24 mouse cellular contexts compared by ENCODE assay signal in the genomic region with DNA sequence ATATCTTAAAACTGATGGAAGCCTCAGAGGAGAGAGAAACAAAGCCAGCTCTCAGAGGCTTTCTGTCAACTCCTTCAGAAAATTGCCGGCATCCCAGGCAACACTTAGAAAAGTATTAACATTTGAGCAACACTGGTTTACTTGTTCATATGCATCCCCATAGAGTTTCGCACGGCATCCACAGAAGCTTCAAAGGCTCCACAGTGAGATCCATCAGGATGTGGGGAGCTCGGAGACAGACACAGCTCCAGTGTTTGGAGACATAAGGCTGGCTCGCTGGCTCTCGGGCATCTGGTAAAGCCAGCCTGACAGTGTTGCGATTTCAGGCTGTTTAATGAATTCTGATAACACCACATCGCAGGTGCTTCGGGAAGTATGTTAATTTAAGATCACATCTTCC.
A peak's percentile ranks its signal among the peaks of the same experiment; 100 is the strongest.
DNase-seq lines count a peak whose midpoint lies in the region; ATAC-seq and TF ChIP-seq lines count a peak whose summit lies in the region.
"Had no signal": no experiment of that assay in that cellular context is flagged by ENCODE, and none has a peak within 500 bp of the region (broad histone marks: within the 10 kb centered on the region; RNA-seq: fewer than 3 reads in every experiment).

No protein-coding gene starts in this region.

- peaks cover 5% of the 10 kb centered on the region; the same call in 1 of the 2 replicates for H3K4me1 ChIP-seq in hindbrain, embryonic 16.5 days (ENCODE audit: control insufficient read depth, insufficient read depth, low read depth, low read length)
- peaks cover 2% of the 10 kb centered on the region; the same call in 1 of the 2 replicates for H3K4me1 ChIP-seq in hindbrain, embryonic 12.5 days
- no peaks in the 10 kb centered on the region for H3K4me1 ChIP-seq in midbrain, embryonic 15.5 days
- H3K4me1 ChIP-seq in midbrain, embryonic 13.5 days (replicated peaks): no peaks in the 10 kb centered on the region
- H3K4me1 ChIP-seq: heart, embryonic 10.5 days; heart, embryonic 13.5 days; intestine, embryonic 15.5 days had no signal

- H3K4me2 ChIP-seq in hindbrain, embryonic 16.5 days (ENCODE audit: low read length): no peak overlapping the region
- H3K4me2 ChIP-seq in hindbrain, embryonic 12.5 days (replicated peaks): no peak overlapping the region
- H3K4me2 ChIP-seq in midbrain, embryonic 15.5 days: no peak overlapping the region
- H3K4me2 ChIP-seq in midbrain, embryonic 13.5 days (replicated peaks): no peak overlapping the region
- H3K4me2 ChIP-seq: heart, embryonic 13.5 days; intestine, embryonic 15.5 days had no signal

- H3K4me3 ChIP-seq in hindbrain, embryonic 16.5 days (ENCODE audit: low read length): no peak overlapping the region
- H3K4me3 ChIP-seq in hindbrain, embryonic 12.5 days: no peak overlapping the region
- no peak overlapping the region for H3K4me3 ChIP-seq in midbrain, embryonic 15.5 days
- H3K4me3 ChIP-seq in midbrain, embryonic 13.5 days (replicated peaks): no peak overlapping the region
- H3K4me3 ChIP-seq: gastrocnemius, adult 2 months; heart, embryonic 10.5 days; heart, embryonic 13.5 days; intestine, embryonic 15.5 days had no signal

- no peaks in the 10 kb centered on the region for H3K36me3 ChIP-seq in hindbrain, embryonic 16.5 days (ENCODE audit: control insufficient read depth, insufficient read depth, low read length)
- no peaks in the 10 kb centered on the region for H3K36me3 ChIP-seq in hindbrain, embryonic 12.5 days
- H3K36me3 ChIP-seq in midbrain, embryonic 15.5 days (replicated peaks): no peaks in the 10 kb centered on the region
- no peaks in the 10 kb centered on the region for H3K36me3 ChIP-seq in midbrain, embryonic 13.5 days
- H3K36me3 ChIP-seq: heart, embryonic 10.5 days; heart, embryonic 13.5 days; intestine, embryonic 15.5 days had no signal

- no peaks in the 10 kb centered on the region for H3K27me3 ChIP-seq in hindbrain, embryonic 16.5 days (replicated peaks; ENCODE audit: control insufficient read depth, insufficient read depth, low read length)
- H3K27me3 ChIP-seq in hindbrain, embryonic 12.5 days: no peaks in the 10 kb centered on the region
- H3K27me3 ChIP-seq in midbrain, embryonic 15.5 days (replicated peaks): no peaks in the 10 kb centered on the region
- no peaks in the 10 kb centered on the region for H3K27me3 ChIP-seq in midbrain, embryonic 13.5 days
- H3K27me3 ChIP-seq: heart, embryonic 13.5 days; intestine, embryonic 15.5 days had no signal

- 56% methylated on average over 9 of the region's 9 CpGs for WGBS in hindbrain, embryonic 16.5 days
- 75% methylated on average over 9 of the region's 9 CpGs for WGBS in hindbrain, embryonic 12.5 days
- 61% methylated on average over 9 of the region's 9 CpGs for WGBS in midbrain, embryonic 15.5 days
- WGBS in midbrain, embryonic 13.5 days: 78% methylated on average over 9 of the region's 9 CpGs

- no peak overlapping the region for H3K27ac ChIP-seq in hindbrain, embryonic 16.5 days (ENCODE audit: low read depth, low read length)
- no peak overlapping the region for H3K27ac ChIP-seq in hindbrain, embryonic 12.5 days
- H3K27ac ChIP-seq in midbrain, embryonic 15.5 days: no peak overlapping the region
- no peak overlapping the region for H3K27ac ChIP-seq in midbrain, embryonic 13.5 days
- H3K27ac ChIP-seq: gastrocnemius, adult 2 months; heart, embryonic 10.5 days; heart, embryonic 13.5 days; intestine, embryonic 15.5 days had no signal

- peak; percentile 80 for ATAC-seq in hindbrain, embryonic 16.5 days
- ATAC-seq in hindbrain, embryonic 12.5 days (ENCODE audit: low FRiP score): no peak
- ATAC-seq in midbrain, embryonic 15.5 days (replicated peaks): peak; percentile 66; the same call in 1 of the 2 replicates
- ATAC-seq in midbrain, embryonic 13.5 days: no peak
- ATAC-seq: CD4-positive, CD25-positive, alpha-beta regulatory T cell, adult 4 months; forebrain, embryonic 16.5 days; intestine, embryonic 15.5 days had no signal

- H3K9ac ChIP-seq in hindbrain, embryonic 16.5 days (ENCODE audit: low read depth, low read length): no peak overlapping the region
- no peak overlapping the region for H3K9ac ChIP-seq in hindbrain, embryonic 12.5 days
- H3K9ac ChIP-seq in midbrain, embryonic 15.5 days: no peak overlapping the region
- no peak overlapping the region for H3K9ac ChIP-seq in midbrain, embryonic 13.5 days (replicated peaks)
- H3K9ac ChIP-seq: heart, embryonic 13.5 days; intestine, embryonic 15.5 days had no signal

- no peaks in the 10 kb centered on the region for H3K9me3 ChIP-seq in hindbrain, embryonic 16.5 days (ENCODE audit: control insufficient read depth, low read length)
- H3K9me3 ChIP-seq in hindbrain, embryonic 12.5 days (replicated peaks): no peaks in the 10 kb centered on the region
- no peaks in the 10 kb centered on the region for H3K9me3 ChIP-seq in midbrain, embryonic 15.5 days
- peaks cover 6% of the 10 kb centered on the region; the same call in 1 of the 2 replicates for H3K9me3 ChIP-seq in midbrain, embryonic 13.5 days
- H3K9me3 ChIP-seq: heart, embryonic 10.5 days; heart, embryonic 13.5 days; intestine, embryonic 15.5 days had no signal

- no peak for TF ChIP-seq POLR2A in brain, embryonic 14.5 days (IDR thresholded peaks at IDR 0.05; ENCODE audit: borderline replicate concordance, extremely low read depth, insufficient read depth, insufficient read length, poor library complexity, severe bottlenecking)

- DNase-seq in heart, adult 11 months: peak; percentile 74
- no peak for DNase-seq in heart, adult 8-10 months (ENCODE audit: low spot score)
- DNase-seq in brain, embryonic 14.5 days (ENCODE audit: low read depth): peak; percentile 49
- no peak for DNase-seq in cerebellum, postnatal 14 days
- DNase-seq: adrenal gland, adult 2 months; adrenal gland, postnatal 14 days; cerebellum, adult 11-12 months; cerebellum, adult 8-10 months; cerebellum, postnatal 10 days; gastrocnemius, adult 2 months; gastrocnemius, postnatal 14 days; heart, adult 18-20 months; heart, postnatal 14 days; heart, postnatal 4 days; kidney, adult 11 months had no signal

- TF ChIP-seq CTCF in brain, embryonic 14.5 days (IDR thresholded peaks at IDR 0.05; ENCODE audit: borderline replicate concordance, extremely low read depth, insufficient read depth, insufficient read length): no peak

Comparison
In these comparisons a context has a peak if more than half of its experiments do, and no peak if none do; other contexts are left out.
1. DNase-seq: peak in heart, adult 11 months (single experiment) and brain, embryonic 14.5 days (single experiment); none in heart, adult 8-10 months (single experiment) and cerebellum, postnatal 14 days (0 of 2).
2. ATAC-seq: peak in hindbrain, embryonic 16.5 days (single experiment) and midbrain, embryonic 15.5 days (single experiment); none in hindbrain, embryonic 12.5 days (single experiment) and midbrain, embryonic 13.5 days (single experiment).